Mouse (Mus musculus): ENCODE measurements around the gene Sytl3. TPM values are rescaled to one million over a fixed set of nuclear protein-coding genes. Genes with fewer than 3 reads are reported as not detected.

The Sytl3 gene
- total RNA-seq, 4 experiments from 2014 or later, result 0.25 to 0.56 (median 0.34) TPM; not detected in 1

DNA sequence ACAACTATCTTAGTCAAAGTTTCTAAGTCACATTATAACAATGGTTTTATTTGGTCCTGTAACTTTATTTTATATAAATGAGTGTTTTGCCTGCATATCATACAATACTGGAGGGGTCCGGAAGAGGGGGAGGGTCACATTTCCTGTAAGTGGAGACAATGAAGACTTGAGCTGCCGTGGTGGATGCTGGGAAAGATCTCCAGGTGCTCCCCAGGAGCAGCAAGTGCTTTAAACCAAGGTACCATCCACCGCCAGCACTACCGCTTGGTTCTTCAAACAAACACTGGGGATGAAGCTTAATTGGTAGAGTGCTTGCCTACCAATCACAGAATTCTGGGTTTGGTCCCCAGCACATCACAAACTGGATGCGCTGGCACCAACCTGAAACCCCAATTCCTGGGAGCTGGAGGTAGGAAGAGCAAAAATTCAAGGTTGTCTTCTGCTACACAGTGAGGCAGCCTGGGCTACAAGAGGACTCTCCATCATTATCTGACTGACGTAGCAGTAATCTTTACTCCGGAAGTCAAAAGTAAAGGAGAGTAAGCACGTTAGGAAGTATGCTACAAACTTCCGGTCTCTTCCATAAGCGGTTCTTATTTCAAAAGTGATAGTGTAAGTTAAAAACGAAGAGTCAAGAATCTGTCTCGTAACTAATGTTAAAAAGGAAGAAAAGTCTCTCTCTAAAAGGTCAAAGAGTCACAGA, 118.9 kb downstream of the Sytl3 start:
- no peak for DNase-seq (ENCODE audit: low spot score)

DNA sequence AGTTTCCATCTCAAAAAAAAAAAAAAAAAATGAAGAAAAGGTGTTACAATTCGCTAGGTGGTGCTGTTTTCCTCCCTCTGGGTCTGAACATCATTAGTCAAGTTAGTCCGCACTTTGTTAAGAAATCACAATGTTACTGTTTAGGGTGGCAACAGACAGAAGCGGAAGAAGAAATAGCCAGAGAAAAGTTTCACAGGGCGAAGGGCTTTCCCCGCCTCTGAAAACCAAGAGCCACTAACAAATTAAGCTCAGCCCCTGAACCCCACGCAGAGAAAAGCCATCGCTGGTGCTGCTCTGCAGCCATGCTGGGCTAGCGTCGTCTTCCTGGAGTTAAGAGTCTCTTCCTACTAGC, 119.4 kb downstream of the Sytl3 start:
- DNase-seq (ENCODE audit: low spot score), result peak; percentile 68

DNA sequence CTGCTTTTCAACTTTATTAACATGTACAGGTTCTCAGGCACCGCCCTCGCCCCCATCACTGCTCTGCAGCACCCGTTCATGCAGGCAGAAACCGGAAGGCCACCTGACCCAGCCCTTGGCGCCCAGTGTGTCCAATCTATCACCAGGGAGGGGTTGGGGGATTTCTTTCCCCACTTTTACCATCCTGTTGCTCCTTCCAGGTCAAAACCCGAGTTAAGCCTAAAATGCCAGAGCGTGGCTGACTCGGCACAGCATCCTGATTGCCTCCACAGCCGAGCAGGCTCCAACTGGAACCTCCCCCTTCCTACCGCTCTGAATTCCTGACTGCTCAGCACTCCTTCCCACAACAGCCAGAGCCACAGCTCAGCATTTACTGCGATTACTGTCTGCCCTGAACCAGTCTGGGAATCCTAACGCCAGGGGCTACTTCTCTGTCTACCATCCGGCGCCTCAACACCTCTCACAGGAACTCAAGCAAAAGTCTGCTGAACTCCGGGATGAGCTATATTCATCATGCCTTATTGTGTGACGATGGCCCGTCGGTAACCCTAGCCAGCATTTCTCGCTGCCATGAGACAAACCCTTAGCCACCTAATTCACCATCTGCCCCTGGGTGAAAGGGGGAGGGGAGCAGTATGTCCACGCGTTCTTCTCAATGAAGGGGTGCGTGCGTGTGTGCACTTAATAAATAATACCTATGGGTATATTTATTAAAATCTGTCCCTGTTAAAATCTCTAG, 120.0 kb downstream of the Sytl3 start:
- peak; percentile 46 for DNase-seq (ENCODE audit: low spot score)

DNA sequence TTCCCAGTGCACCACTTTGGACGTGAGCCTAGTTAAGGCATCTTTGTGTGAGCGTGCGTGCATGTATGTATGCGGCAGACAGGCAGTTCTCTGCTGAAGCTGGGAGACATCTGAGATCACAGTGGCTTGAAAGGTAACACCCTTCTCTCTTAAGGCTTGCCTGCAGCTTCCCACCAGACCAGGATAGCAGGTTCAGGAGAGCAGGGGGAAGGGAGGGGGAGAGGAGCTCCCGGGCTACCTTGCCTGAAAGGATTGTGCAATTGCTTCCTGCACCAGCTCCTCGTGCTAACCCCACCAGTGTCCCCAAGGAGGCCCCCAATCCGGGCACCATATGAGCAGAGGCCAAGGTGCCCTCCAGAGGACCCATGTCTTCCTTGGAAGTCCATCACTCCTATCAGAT, 120.7 kb downstream of the Sytl3 start:
- no peak for DNase-seq (ENCODE audit: low spot score)

DNA sequence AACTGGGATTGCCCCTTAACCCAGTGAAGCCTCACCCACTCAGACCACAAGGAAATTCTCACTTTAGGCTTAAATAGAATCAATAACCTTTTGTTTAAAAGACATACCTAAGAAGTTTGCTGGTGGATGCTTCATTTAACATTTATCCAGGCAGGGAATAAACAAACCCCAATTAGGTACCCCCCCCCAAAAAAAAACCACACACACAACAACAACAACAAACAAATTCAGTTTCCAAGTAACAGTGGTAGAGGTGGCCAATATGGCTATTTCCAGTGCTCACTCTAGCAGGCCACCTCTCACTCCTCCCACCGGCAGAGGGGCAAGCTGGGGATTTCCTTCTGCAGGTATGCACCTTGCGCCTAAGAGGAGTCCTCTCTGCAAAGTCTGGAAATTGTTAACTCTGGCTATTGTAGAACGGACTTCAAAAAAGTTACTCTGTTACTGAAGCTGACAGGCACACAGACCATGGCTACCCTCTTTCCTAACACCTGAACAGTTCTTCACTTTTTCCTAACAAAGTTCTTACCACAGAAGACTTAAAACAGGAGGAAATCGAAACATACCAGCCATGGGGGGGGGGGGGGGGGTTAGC, 121.7 kb downstream of the Sytl3 start:
- DNase-seq (ENCODE audit: low spot score), result no peak

DNA sequence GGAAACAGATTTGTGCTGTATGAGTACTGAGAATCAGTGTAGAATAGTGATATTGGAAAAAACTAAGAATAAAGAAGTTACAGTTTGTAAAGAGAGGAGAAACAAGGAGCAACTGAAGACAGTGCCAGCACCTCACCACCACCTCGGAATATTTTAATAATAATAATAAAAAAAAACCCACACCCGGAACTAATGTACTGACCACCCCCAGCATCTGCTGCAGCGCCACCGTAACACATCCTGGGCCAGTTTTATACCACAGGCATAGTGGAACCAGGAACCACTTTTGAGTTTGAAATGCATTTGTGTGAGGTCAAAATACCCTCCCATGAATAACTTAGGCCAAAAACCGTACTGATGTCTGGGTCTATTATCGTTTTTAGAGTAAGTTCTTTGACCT, 122.4 kb downstream of the Sytl3 start:
- DNase-seq (ENCODE audit: low spot score), result no peak

DNA sequence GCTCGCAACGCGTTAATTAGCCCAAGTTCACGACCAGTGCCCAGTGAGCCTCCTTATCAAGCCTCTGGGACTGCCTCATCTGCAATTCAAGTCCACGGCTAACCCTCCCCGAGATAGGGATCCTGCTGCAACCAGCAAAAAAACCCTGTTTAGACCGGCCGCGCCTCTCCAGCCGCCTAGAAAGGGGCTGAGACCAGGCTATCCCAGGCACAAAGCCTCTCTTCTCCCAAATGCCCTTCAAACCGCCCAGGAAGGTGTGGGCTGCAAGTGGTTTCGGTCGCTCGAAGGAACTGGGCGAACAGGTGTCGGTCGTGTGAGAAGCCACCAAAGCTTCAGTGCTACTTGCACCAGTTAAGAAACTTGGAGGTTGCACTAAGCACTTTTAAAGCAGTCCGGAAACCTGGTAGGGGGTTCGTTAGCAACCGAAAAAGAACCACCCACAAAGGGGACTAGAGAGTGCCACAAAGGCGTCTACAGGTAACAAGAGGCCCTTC, 123.2 kb downstream of the Sytl3 start:
- peak; percentile 31 for DNase-seq (ENCODE audit: low spot score)

DNA sequence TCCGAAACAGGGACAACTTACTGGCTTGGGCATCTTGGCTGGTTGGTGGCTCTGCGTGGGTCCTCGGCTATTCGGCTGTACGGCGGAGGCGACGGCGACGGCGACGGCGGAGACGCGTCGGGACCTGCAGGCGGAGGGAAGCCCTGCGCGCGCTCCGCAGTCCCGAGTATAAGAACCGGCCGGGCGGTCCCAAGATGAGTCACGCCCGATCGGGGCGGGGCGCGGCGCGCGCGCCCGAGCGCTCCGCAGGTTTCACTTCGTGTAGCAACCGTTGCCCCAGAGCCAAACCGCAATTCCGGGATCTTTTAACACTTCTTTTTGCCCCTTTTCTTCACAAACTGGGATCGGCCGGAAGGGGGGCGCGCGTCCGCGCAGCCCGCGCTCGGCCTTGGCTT, 123.7 kb downstream of the Sytl3 start, which contains the start of gene Ezr:
TSS of gene Ezr (minus strand) at position 174 of the 395 bp plus-strand sequence.
- DNase-seq (ENCODE audit: low spot score), result peak; percentile 82

DNA sequence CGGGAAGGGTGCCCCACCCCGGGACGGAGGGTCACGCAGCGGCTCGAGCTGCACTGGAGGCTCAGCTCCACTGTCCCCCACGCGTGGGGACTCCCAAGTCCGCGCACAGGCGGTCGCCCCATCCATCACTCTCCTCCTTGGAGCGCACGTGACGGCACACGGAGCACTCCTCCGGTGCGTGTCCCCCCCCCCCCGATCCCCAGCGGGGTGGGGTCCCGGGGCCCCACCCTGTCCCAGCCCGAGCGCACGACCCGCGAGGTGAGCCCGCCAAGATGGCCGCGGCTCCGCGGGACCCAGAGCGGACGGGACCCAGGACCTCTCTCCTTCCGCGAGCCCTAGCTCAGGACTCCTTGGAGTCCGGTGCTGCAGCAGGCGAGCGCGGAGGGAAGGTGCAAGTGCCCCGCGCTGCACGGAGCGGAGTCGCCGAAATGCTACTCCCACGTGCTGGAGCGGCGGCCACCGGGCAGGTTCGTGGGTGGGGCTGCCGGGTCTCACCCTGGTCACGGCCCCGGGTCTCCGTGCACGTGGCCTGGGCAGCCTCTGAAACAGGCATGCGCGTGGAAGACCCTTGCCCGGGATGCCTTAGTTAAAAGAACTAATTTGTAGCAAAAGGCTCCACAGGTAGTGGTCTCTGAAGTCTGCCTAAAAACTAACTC, 124.2 kb downstream of the Sytl3 start:
- no peak for DNase-seq (ENCODE audit: low spot score)

DNA sequence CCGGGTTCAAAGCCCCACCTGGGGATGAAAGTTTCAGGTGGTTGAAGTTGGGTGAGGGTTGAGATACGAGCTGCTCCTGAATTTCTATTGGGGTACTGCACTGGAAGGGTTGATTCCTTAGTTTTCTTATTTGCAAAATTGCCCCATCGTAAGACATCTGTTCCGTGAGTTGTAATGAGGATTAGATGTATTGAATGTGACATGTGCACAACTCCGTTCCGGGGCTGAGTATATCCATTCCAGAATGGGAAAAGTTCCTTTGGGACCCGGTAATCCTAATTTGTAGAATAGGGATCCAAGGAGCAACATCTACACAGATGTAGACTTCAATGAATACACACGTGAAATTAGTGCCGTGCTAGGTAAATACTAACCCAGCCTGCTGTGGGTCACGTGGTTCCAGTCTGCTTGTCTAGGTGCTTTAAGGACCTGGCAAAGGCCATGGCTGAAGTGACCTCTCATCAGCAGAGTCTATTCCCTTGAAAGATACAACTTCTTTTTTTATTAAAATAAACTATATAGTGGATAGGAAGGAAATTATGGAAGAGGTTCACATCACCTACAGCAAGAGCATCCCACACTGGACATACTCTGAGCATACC, 125.0 kb downstream of the Sytl3 start:
- no peak for DNase-seq (ENCODE audit: low spot score)

DNA sequence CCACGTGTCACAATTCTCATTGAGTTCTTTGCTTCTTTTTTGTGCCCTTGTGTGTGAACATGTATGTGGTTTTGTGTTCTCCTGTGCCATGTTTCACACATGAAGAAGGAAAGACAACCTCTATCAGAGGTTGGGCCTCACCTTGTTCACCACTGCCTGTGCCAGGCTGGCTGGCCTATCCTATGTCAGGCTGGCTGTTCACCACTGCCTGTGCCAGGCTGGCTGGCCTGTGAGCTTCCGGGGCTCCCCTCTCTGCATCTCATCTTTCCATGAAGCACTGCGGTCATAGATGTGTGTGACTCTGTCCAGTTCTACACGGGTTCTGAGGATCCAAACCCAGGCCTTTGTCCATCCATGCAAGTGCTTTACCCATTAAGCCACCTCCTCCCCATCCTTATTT, 128.3 kb downstream of the Sytl3 start:
- DNase-seq (ENCODE audit: low spot score), result no peak

Other genes starting within 250 kb of the Sytl3 start
- 10 to 100 TPM; 35.1 to 40.2 (median 38.2) TPM for gene Dynlt1b, start 229.0 kb upstream of the Sytl3 start, total RNA-seq (2022)
- gene Dynlt1c, start 57.4 kb upstream of the Sytl3 start, total RNA-seq (2022), result 1 to 10 TPM; 1.8 to 3.9 (median 2.7) TPM
- gene Dynlt1f, start 3.2 kb upstream of the Sytl3 start, total RNA-seq (2022), result 10 to 100 TPM; 37.9 to 41.6 (median 39.9) TPM
- 10 to 100 TPM; 29.1 to 38.7 (median 33.9) TPM for gene Ezr, start 123.7 kb downstream of the Sytl3 start, total RNA-seq (2022)